Mouse (Mus musculus): Measurements from ENCODE around the gene Tmem86a. TPM values are rescaled to one million over a fixed set of nuclear protein-coding genes. Genes with fewer than 3 reads are reported as not detected.

Gene Tmem86a
- polyA plus RNA-seq, 1 experiment from 2014 or later: 12.8 TPM

DNA sequence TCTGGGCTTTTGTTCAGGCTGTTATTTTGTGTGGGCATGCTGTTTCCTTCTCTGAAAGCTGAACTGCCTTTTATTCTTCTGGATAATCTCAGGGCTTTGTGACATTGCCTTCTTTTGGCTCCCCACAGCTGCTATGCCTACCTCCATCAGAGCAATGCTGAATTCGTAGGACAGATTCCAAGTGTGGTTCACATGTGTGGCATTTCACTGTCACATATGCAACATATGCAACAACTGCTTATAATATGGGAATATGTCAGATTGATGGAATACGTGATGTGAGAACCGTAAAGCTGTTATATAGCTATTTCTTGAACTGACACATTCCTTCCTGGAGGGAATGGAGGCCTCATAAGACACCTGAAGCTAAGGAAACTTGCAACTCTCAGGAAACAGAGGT is 16.5 kb downstream of the Tmem86a start:
- H3K4me1 ChIP-seq (replicated peaks): no peaks in the 10 kb centered on the region
- H3K9me3 ChIP-seq: no peaks in the 10 kb centered on the region
- WGBS: 87% methylated on average over 3 of the region's 3 CpGs
- no peak overlapping the region for H3K27ac ChIP-seq
- DNase-seq (ENCODE audit: low spot score): no peak
- no peaks in the 10 kb centered on the region for H3K36me3 ChIP-seq
- H3K4me3 ChIP-seq: no peak overlapping the region
- no peaks in the 10 kb centered on the region for H3K27me3 ChIP-seq (ENCODE audit: insufficient read depth, poor library complexity, severe bottlenecking)

DNA sequence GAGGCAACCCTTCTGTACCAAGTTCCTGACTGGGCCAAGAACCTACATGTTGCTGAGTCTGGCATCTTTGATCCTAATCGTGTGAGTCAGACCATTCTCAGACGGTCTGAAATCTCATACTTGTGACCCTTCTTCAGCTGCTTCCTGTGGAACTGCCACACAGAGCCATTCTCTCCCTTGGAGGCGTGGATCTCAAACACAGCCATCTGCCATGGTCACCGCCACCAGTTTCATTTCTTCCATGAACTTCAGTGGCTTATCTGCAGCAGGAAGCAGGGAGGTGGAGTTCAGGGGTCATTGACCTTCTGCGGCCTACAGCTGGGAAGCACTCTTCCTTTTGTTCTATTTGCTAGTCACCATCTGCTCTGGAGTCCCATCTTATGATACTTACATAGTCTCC is 17.5 kb downstream of the Tmem86a start:
- H3K4me3 ChIP-seq: no peak overlapping the region
- no peaks in the 10 kb centered on the region for H3K27me3 ChIP-seq (ENCODE audit: insufficient read depth, poor library complexity, severe bottlenecking)
- DNase-seq (ENCODE audit: low spot score): peak; percentile 35
- H3K27ac ChIP-seq: no peak overlapping the region
- no peaks in the 10 kb centered on the region for H3K36me3 ChIP-seq
- WGBS: 69% methylated on average over 5 of the region's 5 CpGs
- no peaks in the 10 kb centered on the region for H3K9me3 ChIP-seq
- no peaks in the 10 kb centered on the region for H3K4me1 ChIP-seq (replicated peaks)

DNA sequence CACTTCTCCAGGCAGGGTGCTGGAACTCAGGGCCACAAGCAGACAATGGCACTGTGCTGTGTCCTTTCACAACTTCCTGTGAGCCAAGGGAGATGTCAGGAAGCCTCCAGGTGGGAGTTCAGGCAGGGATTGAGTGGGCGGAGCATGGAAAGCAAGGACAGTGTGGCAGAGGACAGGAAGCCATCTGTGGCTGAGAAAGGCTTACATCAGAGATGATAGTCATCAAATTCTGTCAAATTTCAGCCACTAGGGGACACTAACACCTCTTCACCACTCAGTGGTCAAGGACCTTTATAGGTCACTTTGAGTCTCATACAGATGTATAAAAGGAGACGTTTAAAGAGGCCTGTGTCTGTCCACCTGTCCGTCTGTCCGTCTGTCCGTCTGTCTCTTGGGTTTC is 22.1 kb downstream of the Tmem86a start:
- no peaks in the 10 kb centered on the region for H3K9me3 ChIP-seq
- H3K4me3 ChIP-seq: no peak overlapping the region
- WGBS: 75% methylated on average over 5 of the region's 5 CpGs
- no peaks in the 10 kb centered on the region for H3K36me3 ChIP-seq
- H3K27me3 ChIP-seq (ENCODE audit: insufficient read depth, poor library complexity, severe bottlenecking): no peaks in the 10 kb centered on the region
- peaks cover 5% of the 10 kb centered on the region for H3K4me1 ChIP-seq (replicated peaks)
- DNase-seq (ENCODE audit: low spot score): no peak
- no peak overlapping the region for H3K27ac ChIP-seq

DNA sequence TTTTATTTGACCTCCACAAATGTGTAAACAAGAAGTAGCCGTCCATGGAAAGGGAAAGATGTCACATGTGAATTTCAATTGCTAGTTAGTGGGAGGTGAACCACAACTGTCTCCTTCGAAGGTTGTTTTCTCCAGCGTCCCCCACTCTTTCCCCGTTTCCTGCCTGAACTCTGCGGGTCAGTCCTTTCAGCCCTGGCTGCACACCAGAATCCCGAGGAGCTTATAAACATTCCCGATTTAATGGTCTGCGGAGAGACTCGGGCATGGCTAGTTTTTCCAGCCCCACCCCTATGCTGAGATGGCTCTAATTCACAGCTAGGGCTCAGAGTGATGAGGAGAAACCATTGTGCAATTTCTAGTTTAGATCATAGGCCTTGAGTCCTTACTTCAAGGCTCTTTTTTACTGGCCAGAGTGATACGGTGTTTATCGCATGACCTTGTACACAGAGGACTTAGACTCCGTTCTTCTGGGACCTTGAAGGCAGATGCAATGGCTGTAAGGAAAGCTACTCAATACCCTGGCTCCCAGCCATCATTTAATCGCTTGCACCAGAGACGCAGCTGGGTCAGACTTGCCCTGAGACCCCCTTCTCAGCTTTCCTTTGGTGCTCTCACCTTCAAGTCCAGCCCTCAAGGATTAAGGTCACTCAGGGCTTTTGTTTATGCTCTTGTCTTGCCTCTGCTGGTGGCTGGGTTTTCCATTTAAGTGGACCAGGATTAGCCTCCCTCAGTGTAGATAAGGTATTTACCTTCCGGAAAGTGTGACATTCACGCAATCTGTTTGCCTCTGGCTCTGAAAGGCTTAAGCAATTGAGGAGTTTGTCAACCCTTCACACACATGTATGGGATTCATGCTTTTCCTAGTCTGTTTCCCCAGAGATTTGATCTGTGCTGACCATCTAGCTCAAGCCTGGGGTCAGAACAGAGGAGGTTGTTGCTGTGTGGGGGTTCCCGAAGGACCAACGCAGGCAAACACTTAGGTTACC is 23.4 kb downstream of the Tmem86a start:
- H3K36me3 ChIP-seq: no peaks in the 10 kb centered on the region
- H3K27ac ChIP-seq: 0 out of 2 replicates have a peak overlapping the region, but pooled peaks have one; percentile 23
- no peaks in the 10 kb centered on the region for H3K9me3 ChIP-seq
- 59% methylated on average over 18 of the region's 18 CpGs for WGBS
- DNase-seq (ENCODE audit: low spot score): no peak
- H3K27me3 ChIP-seq (ENCODE audit: insufficient read depth, poor library complexity, severe bottlenecking): no peaks in the 10 kb centered on the region
- H3K4me3 ChIP-seq: no peak overlapping the region
- peaks cover 5% of the 10 kb centered on the region for H3K4me1 ChIP-seq (replicated peaks)

DNA sequence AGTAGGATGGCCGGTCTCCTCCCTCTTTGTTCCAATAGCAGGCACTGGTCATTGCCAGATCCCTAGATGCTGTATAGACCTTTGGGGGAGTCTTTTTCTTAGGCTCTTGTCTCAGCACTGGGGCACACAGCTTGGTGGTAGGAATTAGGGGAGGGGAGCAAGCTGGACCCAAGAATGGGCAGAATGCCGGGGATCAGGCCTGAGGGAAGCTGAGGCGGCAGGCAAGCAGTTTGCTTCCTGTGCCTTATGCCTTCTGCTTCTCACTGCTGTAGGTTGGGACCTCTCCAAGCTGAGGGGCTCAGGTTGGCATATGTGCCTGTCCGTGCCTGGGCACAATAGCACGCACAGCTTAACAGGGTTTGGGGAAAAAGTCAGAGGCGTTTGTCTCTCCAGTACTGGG is 25.8 kb downstream of the Tmem86a start:
- Histone ChIP-seq H3K36me3 (no peaks in the 10 kb centered on the region), H3K4me1 (replicated peaks) (peaks cover 5% of the 10 kb centered on the region), H3K4me3 (no peak overlapping the region), H3K27me3 (ENCODE audit: insufficient read depth, poor library complexity, severe bottlenecking) (no peaks in the 10 kb centered on the region), H3K27ac (0 out of 2 replicates have a peak overlapping the region, but pooled peaks have one; percentile 3), H3K9me3 (no peaks in the 10 kb centered on the region)
- DNase-seq (ENCODE audit: low spot score): no peak
- WGBS: 88% methylated on average over 6 of the region's 6 CpGs

DNA sequence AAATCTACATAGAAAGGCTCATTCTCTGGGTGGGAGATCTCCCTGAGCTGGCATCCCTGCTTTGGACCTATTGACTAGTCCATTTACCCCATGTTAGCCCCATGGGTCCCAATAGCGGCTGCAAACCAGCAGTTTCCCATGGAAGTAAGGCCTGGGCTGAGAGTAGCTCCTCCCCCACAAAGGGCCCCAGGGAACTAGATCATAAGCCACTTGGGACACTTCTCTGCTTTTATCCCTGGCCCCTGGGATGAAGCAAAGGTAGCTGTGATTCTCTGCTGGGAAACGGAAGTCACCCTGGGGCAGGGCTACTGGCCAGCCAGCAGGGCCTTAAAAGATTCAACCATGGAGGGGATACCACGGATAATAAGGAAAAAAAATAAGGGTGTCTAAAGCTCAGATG is 26.3 kb downstream of the Tmem86a start:
- no peaks in the 10 kb centered on the region for H3K9me3 ChIP-seq
- 70% methylated on average over 3 of the region's 3 CpGs for WGBS

DNA sequence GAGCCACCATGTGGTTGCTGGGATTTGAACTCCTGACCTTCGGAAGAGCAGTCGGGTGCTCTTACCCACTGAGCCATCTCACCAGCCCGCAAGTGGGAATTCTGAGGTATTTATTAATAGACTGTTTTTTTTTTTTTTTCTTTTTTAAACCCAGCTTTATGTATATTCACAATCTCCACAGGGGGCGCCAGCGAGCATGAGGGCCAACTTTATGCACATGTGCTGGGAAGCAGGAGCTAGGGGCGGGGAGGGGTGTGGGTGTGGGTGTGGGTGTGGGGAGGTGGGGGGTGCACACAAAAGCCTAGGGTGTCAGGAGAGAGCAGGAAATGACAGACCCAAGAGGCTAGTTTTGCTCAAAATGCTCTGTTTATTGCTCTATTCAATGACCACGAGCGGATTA is 27.1 kb downstream of the Tmem86a start:
- no peaks in the 10 kb centered on the region for H3K36me3 ChIP-seq
- H3K27ac ChIP-seq: no peak overlapping the region
- DNase-seq (ENCODE audit: low spot score): peak; percentile 25
- no peak overlapping the region for H3K4me3 ChIP-seq
- H3K9me3 ChIP-seq: no peaks in the 10 kb centered on the region
- H3K27me3 ChIP-seq (ENCODE audit: insufficient read depth, poor library complexity, severe bottlenecking): no peaks in the 10 kb centered on the region
- WGBS: 74% methylated on average over 8 of the region's 8 CpGs
- peaks cover 5% of the 10 kb centered on the region for H3K4me1 ChIP-seq (replicated peaks)

More for the DNA sequence above, 26.3 kb downstream of the Tmem86a start:
- no peaks in the 10 kb centered on the region for H3K27me3 ChIP-seq (ENCODE audit: insufficient read depth, poor library complexity, severe bottlenecking)
- no peak for DNase-seq (ENCODE audit: low spot score)
- H3K4me1 ChIP-seq (replicated peaks): peaks cover 5% of the 10 kb centered on the region
- H3K4me3 ChIP-seq: no peak overlapping the region
- H3K36me3 ChIP-seq: no peaks in the 10 kb centered on the region
- H3K27ac ChIP-seq: no peak overlapping the region

DNA sequence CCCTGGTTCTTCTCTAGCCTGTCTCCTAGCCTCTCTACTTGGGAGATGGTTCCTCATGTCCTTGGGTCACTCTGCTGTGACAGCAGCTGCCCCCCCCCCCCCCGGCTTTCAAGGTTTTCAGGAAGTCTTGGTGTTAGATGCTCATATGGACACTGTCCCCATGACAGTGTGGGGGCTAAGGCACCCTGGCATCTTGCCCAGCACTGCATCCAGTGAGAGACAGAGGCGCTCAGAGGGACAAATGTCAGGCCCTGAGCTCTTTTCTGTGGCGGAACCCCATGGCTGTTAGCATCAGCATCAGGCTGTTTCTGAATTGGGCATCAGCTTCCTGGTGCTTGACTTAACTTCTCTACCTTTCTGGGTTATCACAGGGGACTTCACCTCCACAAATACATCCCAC is 30.5 kb downstream of the Tmem86a start:
- Histone ChIP-seq H3K4me1 (replicated peaks) (no peaks in the 10 kb centered on the region), H3K27ac (no peak overlapping the region), H3K27me3 (ENCODE audit: insufficient read depth, poor library complexity, severe bottlenecking) (no peaks in the 10 kb centered on the region), H3K4me3 (no peak overlapping the region), H3K36me3 (peaks cover 3% of the 10 kb centered on the region; the same call in 1 of the 2 replicates), H3K9me3 (no peaks in the 10 kb centered on the region)
- 79% methylated on average over 3 of the region's 3 CpGs for WGBS
- no peak for DNase-seq (ENCODE audit: low spot score)

DNA sequence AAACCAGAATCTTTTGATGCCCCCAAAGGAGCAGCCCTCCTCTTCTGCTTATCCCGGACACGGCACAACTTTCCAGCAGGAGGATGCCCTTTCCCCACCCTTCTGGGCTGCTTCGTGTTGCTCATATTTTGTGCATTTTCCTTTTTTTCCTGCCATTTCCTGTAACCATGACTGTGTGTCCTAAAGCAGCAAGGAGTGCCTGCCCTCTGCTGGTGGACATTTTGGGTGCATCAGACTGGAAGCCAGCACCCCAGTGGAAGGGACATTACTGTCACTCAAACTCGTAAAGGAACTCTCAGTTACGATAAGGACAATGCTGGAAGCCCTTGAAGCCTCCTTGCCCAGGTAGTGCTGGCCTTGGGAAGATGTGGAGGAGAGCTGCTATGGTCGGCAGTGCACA is 30.9 kb downstream of the Tmem86a start:
- 55% methylated on average over 6 of the region's 6 CpGs for WGBS
- no peaks in the 10 kb centered on the region for H3K9me3 ChIP-seq
- H3K27ac ChIP-seq: no peak overlapping the region
- DNase-seq (ENCODE audit: low spot score): peak; percentile 53
- peaks cover 3% of the 10 kb centered on the region; the same call in 1 of the 2 replicates for H3K36me3 ChIP-seq
- H3K4me1 ChIP-seq (replicated peaks): no peaks in the 10 kb centered on the region
- no peak overlapping the region for H3K4me3 ChIP-seq
- H3K27me3 ChIP-seq (ENCODE audit: insufficient read depth, poor library complexity, severe bottlenecking): no peaks in the 10 kb centered on the region

DNA sequence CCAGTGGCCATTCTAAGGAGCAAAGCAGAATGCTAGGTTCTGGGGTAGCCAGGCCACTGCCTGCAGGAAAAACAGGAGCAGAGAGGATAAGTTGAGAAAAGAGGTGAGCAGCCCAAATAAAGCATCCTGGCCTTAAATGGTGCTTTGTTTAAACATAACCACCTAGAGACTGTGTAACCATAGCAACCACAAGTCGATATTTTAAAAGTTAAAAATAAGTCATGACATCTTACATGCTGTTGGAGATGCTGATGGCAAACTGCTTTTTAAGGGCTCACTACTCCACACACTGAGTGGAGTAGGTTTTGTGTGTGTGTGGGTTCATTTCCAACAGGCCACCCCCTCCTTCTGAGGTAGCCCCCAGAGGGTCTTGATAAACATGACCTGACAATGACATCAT is 34.7 kb downstream of the Tmem86a start:
- Histone ChIP-seq H3K4me1 (replicated peaks) (no peaks in the 10 kb centered on the region), H3K27me3 (ENCODE audit: insufficient read depth, poor library complexity, severe bottlenecking) (no peaks in the 10 kb centered on the region), H3K27ac (no peak overlapping the region), H3K4me3 (no peak overlapping the region), H3K36me3 (peaks cover 6% of the 10 kb centered on the region; the same call in 1 of the 2 replicates), H3K9me3 (no peaks in the 10 kb centered on the region)
- DNase-seq (ENCODE audit: low spot score): no peak
- WGBS: 87% methylated on average over 1 of the region's 1 CpGs

DNA sequence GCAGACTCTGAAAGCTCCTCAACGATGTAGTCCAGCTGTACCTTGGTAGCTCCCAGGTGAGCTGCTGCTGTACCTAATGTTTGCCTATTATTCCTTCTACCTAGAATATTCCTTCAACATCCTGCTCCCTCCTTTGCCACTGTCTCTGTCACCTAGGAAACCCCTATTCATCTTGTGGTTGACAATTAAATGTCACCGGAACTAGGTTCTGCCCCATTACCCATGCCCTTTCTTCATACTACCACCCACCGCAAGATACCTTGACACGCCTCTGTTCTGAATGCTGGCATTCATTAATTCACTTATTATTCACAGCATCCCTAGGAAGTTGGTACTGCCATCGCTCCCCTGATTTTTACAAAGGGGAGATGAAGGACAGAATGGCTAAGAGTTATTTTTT is 43.5 kb downstream of the Tmem86a start:
- WGBS: 82% methylated on average over 5 of the region's 5 CpGs
- no peaks in the 10 kb centered on the region for H3K4me1 ChIP-seq (replicated peaks)
- no peak for DNase-seq (ENCODE audit: low spot score)
- no peak overlapping the region for H3K27ac ChIP-seq
- no peaks in the 10 kb centered on the region for H3K27me3 ChIP-seq (ENCODE audit: insufficient read depth, poor library complexity, severe bottlenecking)
- H3K9me3 ChIP-seq: no peaks in the 10 kb centered on the region
- H3K36me3 ChIP-seq: no peaks in the 10 kb centered on the region
- H3K4me3 ChIP-seq: no peak overlapping the region

DNA sequence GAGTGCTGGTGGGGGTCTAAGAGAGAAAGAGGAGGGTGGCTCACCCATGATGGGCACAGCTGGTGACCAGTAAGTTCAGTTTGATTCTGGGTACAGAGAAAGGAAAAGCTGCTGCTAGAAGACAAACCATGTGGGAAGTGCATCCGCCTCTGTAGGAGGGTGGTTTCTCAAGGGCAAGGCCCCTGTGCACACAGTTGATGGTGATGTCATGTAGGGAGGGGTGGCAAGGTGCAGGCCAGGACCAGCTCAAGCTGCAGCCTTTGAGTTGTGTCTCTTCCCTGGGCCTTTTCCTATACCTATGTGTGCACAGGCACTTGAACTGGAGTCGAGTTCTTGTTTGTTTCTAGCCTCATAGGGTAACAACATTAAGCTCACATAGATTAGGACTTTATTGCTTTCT is 44.6 kb downstream of the Tmem86a start:
- Histone ChIP-seq H3K4me3 (no peak overlapping the region), H3K27me3 (ENCODE audit: insufficient read depth, poor library complexity, severe bottlenecking) (no peaks in the 10 kb centered on the region), H3K4me1 (replicated peaks) (no peaks in the 10 kb centered on the region), H3K9me3 (no peaks in the 10 kb centered on the region), H3K27ac (no peak overlapping the region), H3K36me3 (no peaks in the 10 kb centered on the region)
- WGBS: 81% methylated on average over 2 of the region's 2 CpGs
- DNase-seq (ENCODE audit: low spot score): no peak

DNA sequence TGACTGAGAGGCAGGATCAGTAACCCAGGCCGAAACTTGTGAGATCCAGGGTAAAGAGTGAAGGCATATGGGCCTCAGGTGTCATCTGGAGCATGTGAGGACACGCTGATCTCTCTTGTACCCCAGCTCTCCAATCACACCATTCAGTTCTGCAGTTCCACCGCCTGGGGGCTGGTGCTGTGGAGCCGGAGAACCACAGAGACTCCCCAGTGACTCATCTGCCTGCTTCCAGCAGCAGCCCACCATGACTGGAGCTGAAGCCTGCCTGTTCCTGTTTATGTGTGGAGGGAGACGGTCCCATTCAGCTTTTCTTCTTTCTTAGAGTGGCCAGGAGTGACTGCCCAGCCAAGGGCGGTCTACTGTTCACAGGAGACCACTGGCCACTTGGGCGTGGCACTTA is 47.6 kb downstream of the Tmem86a start:
- DNase-seq (ENCODE audit: low spot score): no peak
- no peak overlapping the region for H3K27ac ChIP-seq
- no peaks in the 10 kb centered on the region for H3K36me3 ChIP-seq
- no peaks in the 10 kb centered on the region for H3K27me3 ChIP-seq (ENCODE audit: insufficient read depth, poor library complexity, severe bottlenecking)
- 61% methylated on average over 7 of the region's 7 CpGs for WGBS
- no peaks in the 10 kb centered on the region for H3K9me3 ChIP-seq
- H3K4me1 ChIP-seq (replicated peaks): no peaks in the 10 kb centered on the region
- H3K4me3 ChIP-seq: no peak overlapping the region

Data from hindbrain, embryonic 10.5 days (tissue).